In the genomic region with DNA sequence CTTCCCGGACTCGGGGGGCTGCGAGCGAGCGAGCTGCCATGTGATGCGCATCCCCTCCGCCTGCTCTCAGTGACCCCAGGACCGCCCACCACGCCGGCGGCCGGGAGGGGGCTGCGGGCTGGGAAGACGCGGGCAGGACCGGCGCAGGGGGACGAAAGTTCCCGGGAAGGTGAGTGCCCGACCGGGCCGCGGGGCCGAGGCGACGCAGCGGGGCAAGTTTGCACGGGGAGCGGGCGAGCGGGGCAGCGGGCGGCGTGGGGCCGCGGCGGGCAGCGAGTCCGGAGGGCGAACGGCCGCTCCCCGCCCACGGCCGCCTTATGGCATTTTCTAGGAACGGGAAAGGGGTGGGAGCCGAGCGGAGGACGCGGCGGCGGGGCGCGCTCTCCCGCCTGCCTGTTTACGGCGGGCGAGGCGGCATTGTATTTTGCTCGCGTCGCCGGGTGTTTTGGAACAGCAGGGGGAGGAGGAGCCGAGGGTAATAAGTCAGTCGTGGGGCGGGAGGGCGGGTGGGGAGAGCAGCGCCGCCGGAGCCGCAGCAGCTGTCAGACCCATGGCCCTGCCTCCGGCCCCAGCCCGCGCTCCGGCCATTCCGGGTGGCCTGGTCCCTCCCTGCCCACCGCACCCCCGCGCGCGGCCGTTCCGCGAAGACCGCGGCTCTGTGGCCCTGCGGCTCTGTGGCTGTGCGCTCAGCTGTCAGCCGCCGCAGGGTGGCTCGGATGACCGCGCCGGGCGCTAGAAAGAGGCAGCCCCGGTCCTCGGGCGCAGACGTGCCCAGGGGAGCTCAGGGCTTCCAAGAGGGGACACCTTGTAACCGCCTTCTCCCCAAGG, we compare ENCODE assay signal across 7 mouse cellular contexts. TPM values are rescaled to one million over a fixed set of nuclear protein-coding genes. Genes with fewer than 3 reads are reported as not detected.
A peak's percentile ranks its signal among the peaks of the same experiment; 100 is the strongest.
DNase-seq lines count a peak whose midpoint lies in the region; ATAC-seq lines count a peak whose summit lies in the region.

No protein-coding gene starts in this region.

- H3K4me1 ChIP-seq in limb, embryonic 12.5 days (replicated peaks) = peaks cover 68% of the 10 kb centered on the region
- peaks cover 47% of the 10 kb centered on the region for H3K4me1 ChIP-seq in midbrain, embryonic 13.5 days (replicated peaks)

- no peaks in the 10 kb centered on the region for H3K36me3 ChIP-seq in limb, embryonic 12.5 days
- no peaks in the 10 kb centered on the region for H3K36me3 ChIP-seq in midbrain, embryonic 13.5 days

- H3K9me3 ChIP-seq in limb, embryonic 12.5 days = no peaks in the 10 kb centered on the region
- H3K9me3 ChIP-seq in midbrain, embryonic 13.5 days = no peaks in the 10 kb centered on the region

- H3K27me3 ChIP-seq in limb, embryonic 12.5 days = no peaks in the 10 kb centered on the region
- peaks cover 7% of the 10 kb centered on the region for H3K27me3 ChIP-seq in midbrain, embryonic 13.5 days

- intact Hi-C loops in gastrocnemius, postnatal 14 days (cut with DNase I; ENCODE audit: low total_unique reads) = loop anchor here (5.0 to 10.0 kb wide), 3 partner anchors 87 to 298 kb away; no protein-coding TSS in a partner anchor

- H3K4me3 ChIP-seq in limb, embryonic 12.5 days (replicated peaks) = peak overlapping the region; percentile 94
- H3K4me3 ChIP-seq in midbrain, embryonic 13.5 days (replicated peaks) = peak overlapping the region; percentile 80

- 1% methylated on average over 99 of the region's 100 CpGs for WGBS in limb, embryonic 12.5 days
- 0% methylated on average over 71 of the region's 100 CpGs for WGBS in midbrain, embryonic 13.5 days

- peak; percentile 65 to 69 for DNase-seq in cerebellum, postnatal 36 days
- peak; percentile 79 for DNase-seq in gastrocnemius, postnatal 14 days
- peak; percentile 80 for DNase-seq in induced T-regulatory cell, adult 2 months (ENCODE audit: low read depth)
- DNase-seq in spleen, adult 12 weeks (ENCODE audit: low spot score) = peak; percentile 55

- H3K9ac ChIP-seq in limb, embryonic 12.5 days (replicated peaks) = peak overlapping the region; percentile 93
- peak overlapping the region; percentile 96 for H3K9ac ChIP-seq in midbrain, embryonic 13.5 days (replicated peaks)

- peak overlapping the region; percentile 98 for H3K27ac ChIP-seq in limb, embryonic 12.5 days
- H3K27ac ChIP-seq in midbrain, embryonic 13.5 days = peak overlapping the region; percentile 98

- peak; percentile 34 for ATAC-seq in activated CD4-positive, CD25-positive, alpha-beta regulatory T cell, adult 4 months
- peak; percentile 60 for ATAC-seq in limb, embryonic 12.5 days (ENCODE audit: insufficient number of reproducible peaks, insufficient read depth, low FRiP score, low TSS enrichment, low read depth)
- ATAC-seq in midbrain, embryonic 13.5 days = peak; percentile 67

- peak overlapping the region; percentile 91 for H3K4me2 ChIP-seq in limb, embryonic 12.5 days
- H3K4me2 ChIP-seq in midbrain, embryonic 13.5 days (replicated peaks) = peak overlapping the region; percentile 80

RNA-seq across cellular contexts. Expression of a gene that starts 0.5 kb away (rescaled TPM):
- polyA plus RNA-seq in activated CD4-positive, CD25-positive, alpha-beta regulatory T cell, adult 4 months (2017; shearing (Covaris generic)) = 10 to 100 TPM; 11.8 to 17.2 TPM
- 1 to 10 TPM; 4.7 to 6.4 TPM for total RNA-seq in gastrocnemius, postnatal 14 days (2021)
- 13.3 and 14.5 TPM in 2 replicates for polyA plus RNA-seq in limb, embryonic 12.5 days (2016; fragmentation: Nextera tagmentation; extraction: Ambion mirVana)
- polyA plus RNA-seq in midbrain, embryonic 13.5 days (2015; fragmentation: Nextera tagmentation; extraction: Ambion mirVana) = 21.3 and 22.7 TPM in 2 replicates

Comparison
In these comparisons a context has a peak if more than half of its experiments do, and no peak if none do; other contexts are left out.
1. Peak in every context shown above with its lines: DNase-seq, ATAC-seq, H3K4me3 ChIP-seq and H3K27ac ChIP-seq.